Mouse (Mus musculus): Measurements from ENCODE around the gene Anks4b. TPM values are rescaled to one million over a fixed set of nuclear protein-coding genes. Genes with fewer than 3 reads are reported as not detected.
A peak's percentile ranks its signal among the peaks of the same experiment; 100 is the strongest.

Gene Anks4b
- polyA plus RNA-seq (2015; fragmentation: Nextera tagmentation; extraction: Ambion mirVana), result 2.2 and 2.3 TPM in 2 replicates

GRCm38 (mm10) chr7:120173603-120174244 lies at the start of gene Anks4b:
Gene Anks4b (plus strand): TSS chr7:120173858.
- H3K36me3 ChIP-seq (ENCODE audit: control insufficient read depth, insufficient read depth), result no peaks in the 10 kb centered on the region
- peak within 1 kb of the TSS; percentile 70 for H3K27ac ChIP-seq (ENCODE audit: low read length)
- peak within 1 kb of the TSS; percentile 4; the same call in 1 of the 2 replicates for H3K4me2 ChIP-seq (ENCODE audit: low read depth, low read length)
- no peaks in the 10 kb centered on the region for H3K27me3 ChIP-seq (ENCODE audit: control insufficient read depth, insufficient read depth, low read depth, low read length)
- no peaks in the 10 kb centered on the region for H3K9me3 ChIP-seq (replicated peaks; ENCODE audit: control insufficient read depth, low read length)
- 54% methylated on average over 10 of the region's 10 CpGs for WGBS (ENCODE audit: insufficient replicate concordance)
- peak within 1 kb of the TSS; percentile 13; the same call in 1 of the 2 replicates for H3K9ac ChIP-seq (ENCODE audit: low read depth, low read length)
- no peaks in the 10 kb centered on the region for H3K4me1 ChIP-seq (ENCODE audit: control insufficient read depth, low read depth, low read length)
- peak; percentile 91 for ATAC-seq (ENCODE audit: low read depth)
- H3K4me3 ChIP-seq (ENCODE audit: low read depth, low read length), result peak within 1 kb of the TSS; percentile 51

DNA sequence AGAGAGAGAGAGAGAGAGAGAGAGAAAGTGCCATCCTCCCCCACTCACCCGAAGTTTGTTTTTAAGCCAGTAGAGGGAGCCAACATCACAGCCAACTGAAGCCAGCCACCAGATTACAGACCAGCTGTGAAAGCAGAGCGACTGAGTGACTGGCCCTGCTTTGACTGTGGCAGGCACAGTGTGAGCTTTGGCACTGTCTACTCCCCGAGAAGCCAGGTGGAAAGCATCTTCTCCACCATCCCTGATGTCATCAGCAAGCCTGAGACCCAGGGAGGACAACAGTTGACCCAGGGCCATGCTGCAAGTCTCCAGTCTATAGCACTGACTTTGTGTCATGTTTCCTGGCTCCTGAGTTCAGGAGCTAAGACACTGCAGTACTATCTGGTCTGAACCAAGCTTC lies 48.8 kb upstream of the Anks4b start:
- Histone ChIP-seq H3K27me3 (ENCODE audit: control insufficient read depth, insufficient read depth, low read depth, low read length) (no peaks in the 10 kb centered on the region), H3K9ac (ENCODE audit: low read depth, low read length) (no peak overlapping the region), H3K27ac (ENCODE audit: low read length) (no peak overlapping the region), H3K4me3 (ENCODE audit: low read depth, low read length) (no peak overlapping the region), H3K4me1 (ENCODE audit: control insufficient read depth, low read depth, low read length) (no peaks in the 10 kb centered on the region; the same call in 1 of the 2 replicates), H3K36me3 (ENCODE audit: control insufficient read depth, insufficient read depth) (no peaks in the 10 kb centered on the region), H3K4me2 (ENCODE audit: low read depth, low read length) (no peak overlapping the region), H3K9me3 (replicated peaks; ENCODE audit: control insufficient read depth, low read length) (no peaks in the 10 kb centered on the region)
- peak; percentile 61; the same call in 1 of the 2 replicates for ATAC-seq (ENCODE audit: low read depth)
- 4% methylated on average over 3 of the region's 3 CpGs for WGBS (ENCODE audit: insufficient replicate concordance)

- ATAC-seq (ENCODE audit: low read depth), result no peak
- Histone ChIP-seq H3K9me3 (replicated peaks; ENCODE audit: control insufficient read depth, low read length) (no peaks in the 10 kb centered on the region), H3K4me1 (ENCODE audit: control insufficient read depth, low read depth, low read length) (no peaks in the 10 kb centered on the region; the same call in 1 of the 2 replicates), H3K36me3 (ENCODE audit: control insufficient read depth, insufficient read depth) (no peaks in the 10 kb centered on the region), H3K9ac (ENCODE audit: low read depth, low read length) (no peak overlapping the region), H3K27ac (ENCODE audit: low read length) (no peak overlapping the region), H3K4me3 (ENCODE audit: low read depth, low read length) (no peak overlapping the region), H3K4me2 (ENCODE audit: low read depth, low read length) (no peak overlapping the region), H3K27me3 (ENCODE audit: control insufficient read depth, insufficient read depth, low read depth, low read length) (no peaks in the 10 kb centered on the region)
- 35% methylated on average over 5 of the region's 5 CpGs for WGBS (ENCODE audit: insufficient replicate concordance)
Observed at GRCm38 (mm10) chr7:120126976-120127685, 46.5 kb upstream of the Anks4b start.

DNA sequence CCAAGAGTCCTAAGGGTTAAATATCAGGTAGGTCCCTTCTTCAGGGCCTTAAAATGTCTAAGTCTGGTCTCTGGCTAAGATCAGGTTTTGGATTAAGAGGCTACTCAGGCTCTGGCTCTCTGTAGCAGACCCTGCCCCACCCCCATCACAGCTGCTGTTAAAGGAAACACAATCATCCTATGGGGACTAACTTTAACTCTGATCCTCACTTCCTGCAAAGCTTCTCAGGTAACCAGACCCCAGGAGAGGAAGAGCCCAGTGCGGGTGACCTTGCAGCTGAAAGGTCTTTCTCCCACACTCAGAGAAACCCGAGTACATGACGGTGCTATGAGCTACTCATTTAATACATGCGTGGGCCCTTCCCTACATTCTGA lies 46.0 kb upstream of the Anks4b start:
- Histone ChIP-seq H3K36me3 (ENCODE audit: control insufficient read depth, insufficient read depth) (no peaks in the 10 kb centered on the region), H3K4me1 (ENCODE audit: control insufficient read depth, low read depth, low read length) (no peaks in the 10 kb centered on the region; the same call in 1 of the 2 replicates), H3K9me3 (replicated peaks; ENCODE audit: control insufficient read depth, low read length) (no peaks in the 10 kb centered on the region), H3K4me3 (ENCODE audit: low read depth, low read length) (no peak overlapping the region), H3K27ac (ENCODE audit: low read length) (no peak overlapping the region), H3K9ac (ENCODE audit: low read depth, low read length) (no peak overlapping the region), H3K4me2 (ENCODE audit: low read depth, low read length) (no peak overlapping the region), H3K27me3 (ENCODE audit: control insufficient read depth, insufficient read depth, low read depth, low read length) (no peaks in the 10 kb centered on the region)
- 44% methylated on average over 4 of the region's 4 CpGs for WGBS (ENCODE audit: insufficient replicate concordance)
- ATAC-seq (ENCODE audit: low read depth), result no peak

GRCm38 (mm10) chr7:120128951-120129350 lies 44.7 kb upstream of the Anks4b start:
- 60% methylated on average over 4 of the region's 4 CpGs for WGBS (ENCODE audit: insufficient replicate concordance)
- no peak overlapping the region for H3K9ac ChIP-seq (ENCODE audit: low read depth, low read length)
- no peak overlapping the region for H3K4me2 ChIP-seq (ENCODE audit: low read depth, low read length)
- no peaks in the 10 kb centered on the region for H3K9me3 ChIP-seq (replicated peaks; ENCODE audit: control insufficient read depth, low read length)
- H3K27ac ChIP-seq (ENCODE audit: low read length), result no peak overlapping the region
- no peak overlapping the region for H3K4me3 ChIP-seq (ENCODE audit: low read depth, low read length)
- no peaks in the 10 kb centered on the region for H3K27me3 ChIP-seq (ENCODE audit: control insufficient read depth, insufficient read depth, low read depth, low read length)
- no peak for ATAC-seq (ENCODE audit: low read depth)
- no peaks in the 10 kb centered on the region; the same call in 1 of the 2 replicates for H3K4me1 ChIP-seq (ENCODE audit: control insufficient read depth, low read depth, low read length)
- no peaks in the 10 kb centered on the region for H3K36me3 ChIP-seq (ENCODE audit: control insufficient read depth, insufficient read depth)

- ATAC-seq (ENCODE audit: low read depth), result no peak
- no peak overlapping the region for H3K9ac ChIP-seq (ENCODE audit: low read depth, low read length)
- H3K4me2 ChIP-seq (ENCODE audit: low read depth, low read length), result no peak overlapping the region
- WGBS (ENCODE audit: insufficient replicate concordance), result 44% methylated on average over 1 of the region's 1 CpGs
- no peak overlapping the region for H3K4me3 ChIP-seq (ENCODE audit: low read depth, low read length)
- H3K9me3 ChIP-seq (replicated peaks; ENCODE audit: control insufficient read depth, low read length), result no peaks in the 10 kb centered on the region
- H3K27ac ChIP-seq (ENCODE audit: low read length), result no peak overlapping the region
- no peaks in the 10 kb centered on the region for H3K4me1 ChIP-seq (ENCODE audit: control insufficient read depth, low read depth, low read length)
- H3K36me3 ChIP-seq (ENCODE audit: control insufficient read depth, insufficient read depth), result no peaks in the 10 kb centered on the region
- H3K27me3 ChIP-seq (ENCODE audit: control insufficient read depth, insufficient read depth, low read depth, low read length), result no peaks in the 10 kb centered on the region
Observed at GRCm38 (mm10) chr7:120142743-120143142, 30.9 kb upstream of the Anks4b start.

DNA sequence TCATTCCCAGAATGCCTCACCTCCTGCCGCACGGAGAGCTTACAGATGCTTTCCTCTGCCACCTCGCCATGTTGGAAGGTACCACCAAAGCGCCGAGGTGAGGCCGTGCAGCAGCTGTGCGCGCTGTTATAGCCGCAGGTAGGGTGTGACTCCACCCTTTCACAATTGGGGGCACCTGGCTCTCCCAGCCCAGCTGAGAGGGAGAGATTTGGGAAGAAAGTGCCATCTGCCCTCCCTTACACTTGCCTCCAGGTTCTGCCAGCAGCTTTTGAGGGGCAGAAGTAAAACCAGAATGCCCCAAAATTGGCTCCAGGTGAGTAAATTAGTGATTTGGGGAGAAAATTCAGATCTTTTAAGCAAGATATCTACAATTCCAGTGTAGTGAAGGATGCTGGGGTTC lies 28.5 kb upstream of the Anks4b start, which contains the start of gene Zp2:
Zp2 (minus strand) TSS at position 101 of the 400 bp plus-strand sequence.
- ATAC-seq (ENCODE audit: low read depth), result no peak
- H3K9ac ChIP-seq (ENCODE audit: low read depth, low read length), result no peak within 1 kb of the TSS
- H3K4me3 ChIP-seq (ENCODE audit: low read depth, low read length), result no peak within 1 kb of the TSS
- H3K27ac ChIP-seq (ENCODE audit: low read length), result no peak within 1 kb of the TSS
- H3K4me1 ChIP-seq (ENCODE audit: control insufficient read depth, low read depth, low read length), result no peaks in the 10 kb centered on the region; the same call in 1 of the 2 replicates
- 57% methylated on average over 9 of the region's 9 CpGs for WGBS (ENCODE audit: insufficient replicate concordance)
- H3K4me2 ChIP-seq (ENCODE audit: low read depth, low read length), result no peak within 1 kb of the TSS
- H3K9me3 ChIP-seq (replicated peaks; ENCODE audit: control insufficient read depth, low read length), result no peaks in the 10 kb centered on the region
- H3K27me3 ChIP-seq (ENCODE audit: control insufficient read depth, insufficient read depth, low read depth, low read length), result no peaks in the 10 kb centered on the region
- H3K36me3 ChIP-seq (ENCODE audit: control insufficient read depth, insufficient read depth), result no peaks in the 10 kb centered on the region

DNA sequence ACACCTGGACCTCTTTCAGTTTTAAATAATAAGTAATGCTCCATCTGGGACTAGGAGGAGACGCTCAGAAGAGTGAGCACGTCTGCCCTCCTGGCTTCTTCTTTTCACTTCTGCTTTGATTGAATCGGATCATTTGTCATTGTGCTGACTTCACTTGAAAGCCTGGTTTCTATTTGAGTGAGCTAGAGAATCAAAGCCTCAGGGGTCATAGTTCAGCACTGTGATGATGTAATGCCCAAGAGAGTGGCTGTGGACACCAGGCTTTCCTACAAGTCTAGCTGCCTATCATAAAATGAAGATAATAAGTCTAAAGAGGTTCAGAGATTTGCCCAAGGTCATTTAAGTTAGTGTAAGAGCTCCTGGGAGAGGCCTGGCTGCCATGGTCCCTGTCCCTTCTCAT lies 23.4 kb upstream of the Anks4b start:
- H3K9me3 ChIP-seq (replicated peaks; ENCODE audit: control insufficient read depth, low read length), result no peaks in the 10 kb centered on the region
- no peak overlapping the region for H3K4me2 ChIP-seq (ENCODE audit: low read depth, low read length)
- no peak overlapping the region for H3K9ac ChIP-seq (ENCODE audit: low read depth, low read length)
- no peaks in the 10 kb centered on the region for H3K36me3 ChIP-seq (ENCODE audit: control insufficient read depth, insufficient read depth)
- H3K4me1 ChIP-seq (ENCODE audit: control insufficient read depth, low read depth, low read length), result no peaks in the 10 kb centered on the region; the same call in 1 of the 2 replicates
- no peak overlapping the region for H3K27ac ChIP-seq (ENCODE audit: low read length)
- no peak overlapping the region for H3K4me3 ChIP-seq (ENCODE audit: low read depth, low read length)
- peak; percentile 54 for ATAC-seq (ENCODE audit: low read depth)
- no peaks in the 10 kb centered on the region for H3K27me3 ChIP-seq (ENCODE audit: control insufficient read depth, insufficient read depth, low read depth, low read length)
- WGBS (ENCODE audit: insufficient replicate concordance), result 24% methylated on average over 3 of the region's 3 CpGs

- Histone ChIP-seq H3K9me3 (replicated peaks; ENCODE audit: control insufficient read depth, low read length) (no peaks in the 10 kb centered on the region), H3K36me3 (ENCODE audit: control insufficient read depth, insufficient read depth) (no peaks in the 10 kb centered on the region), H3K4me2 (ENCODE audit: low read depth, low read length) (no peak overlapping the region), H3K27ac (ENCODE audit: low read length) (no peak overlapping the region), H3K27me3 (ENCODE audit: control insufficient read depth, insufficient read depth, low read depth, low read length) (no peaks in the 10 kb centered on the region), H3K9ac (ENCODE audit: low read depth, low read length) (no peak overlapping the region), H3K4me3 (ENCODE audit: low read depth, low read length) (no peak overlapping the region), H3K4me1 (ENCODE audit: control insufficient read depth, low read depth, low read length) (no peaks in the 10 kb centered on the region; the same call in 1 of the 2 replicates)
- 46% methylated on average over 2 of the region's 2 CpGs for WGBS (ENCODE audit: insufficient replicate concordance)
- ATAC-seq (ENCODE audit: low read depth), result no peak
Observed at GRCm38 (mm10) chr7:120150898-120151297, 22.8 kb upstream of the Anks4b start.
